Mouse (Mus musculus) stomach, postnatal 0 days (tissue): ENCODE results near the gene Chit1. TPM values are rescaled to one million over a fixed set of nuclear protein-coding genes. Genes with fewer than 3 reads are reported as not detected.
A peak's percentile ranks its signal among the peaks of the same experiment; 100 is the strongest.

Experiments
- ATAC-seq: fragments of 200-750 bp; cut with Nextera tagmentation; 2 replicates; pipeline ENCODE4 v1.8.0; 2017; ENCODE audit not compliant: low FRiP score, low TSS enrichment
- DNase-seq: peaks from one replicate; pipeline ENCODE4 v3.0.0-alpha.2; 2016; ENCODE audit warnings: low spot score
- H3K27ac ChIP-seq: fragments of 300-500 bp; sonication (generic); replicated peaks from 2 replicates; pipeline ENCODE4 v1.5.1; 2014; ENCODE audit warnings: mild to moderate bottlenecking, control low read depth
- H3K27me3 ChIP-seq: fragments of 300-500 bp; sonication (generic); 2 replicates; pipeline ENCODE4 v1.6.1; 2014; ENCODE audit warnings: low read length; ENCODE audit not compliant: control insufficient read depth, insufficient read depth
- H3K36me3 ChIP-seq: fragments of 300-500 bp; sonication (generic); 2 replicates; pipeline ENCODE4 v1.6.1; 2014; ENCODE audit warnings: low read length, mixed read lengths; ENCODE audit not compliant: control insufficient read depth, insufficient read depth
- H3K4me1 ChIP-seq: fragments of 300-500 bp; sonication (generic); replicated peaks from 2 replicates; pipeline ENCODE4 v1.6.1; 2014; ENCODE audit warnings: antibody characterized with exemption; ENCODE audit not compliant: control insufficient read depth, insufficient read depth
- H3K4me2 ChIP-seq: fragments of 300-500 bp; sonication (generic); replicated peaks from 2 replicates; pipeline ENCODE4 v1.6.1; 2014; ENCODE audit warnings: low read depth, mild to moderate bottlenecking, control low read depth, moderate library complexity
- H3K4me3 ChIP-seq: fragments of 300-500 bp; sonication (generic); 2 replicates; pipeline ENCODE4 v1.5.1; 2014; ENCODE audit warnings: low read depth, low read length, control low read depth
- H3K9ac ChIP-seq: fragments of 300-500 bp; sonication (generic); 2 replicates; pipeline ENCODE4 v1.6.1; 2014; ENCODE audit warnings: mild to moderate bottlenecking, low read length, control low read depth, mixed read lengths
- H3K9me3 ChIP-seq: fragments of 300-500 bp; sonication (generic); 2 replicates; pipeline ENCODE4 v1.6.1; 2016; ENCODE audit warnings: low read length; ENCODE audit not compliant: control insufficient read depth
- CTCF ChIP-seq: IDR thresholded peaks from 2 replicates; pipeline ENCODE4 v1.5.1; 2016; ENCODE audit warnings: antibody characterized with exemption, low read depth, mild to moderate bottlenecking, moderate library complexity
- EP300 ChIP-seq: optimal IDR thresholded peaks from 2 replicates; pipeline ENCODE3; 2016; ENCODE audit warnings: antibody characterized with exemption
- WGBS: fragments of 180-500 bp; shearing (Covaris S2); extraction: QIAGEN DNeasy Blood & Tissue Kit; methylation state at CpG from one replicate; pipeline ENCODE4 v1.1.7; 2014; 5-methylcytosine and 5-hydroxymethylcytosine counted together
- polyA plus RNA-seq: library from polyadenylated mRNA; unstranded; fragments of >200 nt; fragmentation: Nextera tagmentation; extraction: Ambion mirVana; gene quantifications from 2 replicates; pipeline ENCODE4 v1.2.1, GENCODE M21; 2015

Chit1 gene
- polyA plus RNA-seq, 1 experiment from 2014 or later = 38.5 TPM

- H3K27ac ChIP-seq = peak overlapping the region; percentile 98
- peaks cover 47% of the 10 kb centered on the region for H3K4me1 ChIP-seq
- no peaks in the 10 kb centered on the region for H3K27me3 ChIP-seq
- TF ChIP-seq EP300 (peak; percentile 59), CTCF (no peak; the same call in 1 of the 2 replicates)
- H3K9ac ChIP-seq = peak overlapping the region; percentile 64
- peak overlapping the region; percentile 29; the same call in 1 of the 2 replicates for H3K4me3 ChIP-seq
- DNase-seq (peak; percentile 87), ATAC-seq (peak; percentile 87)
- H3K36me3 ChIP-seq = no peaks in the 10 kb centered on the region
- WGBS = 2% methylated on average over 17 of the region's 17 CpGs
- no peaks in the 10 kb centered on the region for H3K9me3 ChIP-seq
- peak overlapping the region; percentile 59 for H3K4me2 ChIP-seq
Measured at GRCm38 (mm10) chr1:134098726-134099515, 12.1 kb upstream of the Chit1 start.

GRCm38 (mm10) chr1:134099516-134100235 lies 11.4 kb upstream of the Chit1 start:
- Histone ChIP-seq H3K36me3 (no peaks in the 10 kb centered on the region), H3K9me3 (no peaks in the 10 kb centered on the region), H3K27me3 (no peaks in the 10 kb centered on the region), H3K4me2 (peak overlapping the region; percentile 59), H3K4me1 (peaks cover 45% of the 10 kb centered on the region), H3K27ac (peak overlapping the region; percentile 98), H3K4me3 (peak overlapping the region; percentile 29; the same call in 1 of the 2 replicates), H3K9ac (peak overlapping the region; percentile 64)
- DNase-seq = no peak
- TF ChIP-seq CTCF (no peak), EP300 (no peak)
- WGBS = 14% methylated on average over 12 of the region's 12 CpGs
- no peak for ATAC-seq

- Histone ChIP-seq H3K4me2 (no peak overlapping the region), H3K4me3 (no peak overlapping the region), H3K9ac (no peak overlapping the region), H3K9me3 (no peaks in the 10 kb centered on the region), H3K36me3 (no peaks in the 10 kb centered on the region), H3K27me3 (no peaks in the 10 kb centered on the region), H3K4me1 (peaks cover 39% of the 10 kb centered on the region), H3K27ac (peak overlapping the region; percentile 98)
- no peak for DNase-seq
- no peak for ATAC-seq
- 77% methylated on average over 5 of the region's 5 CpGs for WGBS
- TF ChIP-seq CTCF (no peak), EP300 (no peak)
Measured at GRCm38 (mm10) chr1:134100401-134100800, 10.6 kb upstream of the Chit1 start.

GRCm38 (mm10) chr1:134100928-134101327 lies 10.1 kb upstream of the Chit1 start:
- H3K27me3 ChIP-seq = no peaks in the 10 kb centered on the region
- TF ChIP-seq CTCF (no peak), EP300 (no peak)
- no peaks in the 10 kb centered on the region for H3K36me3 ChIP-seq
- H3K4me3 ChIP-seq = no peak overlapping the region
- H3K4me1 ChIP-seq = peaks cover 33% of the 10 kb centered on the region
- WGBS = 59% methylated on average over 4 of the region's 4 CpGs
- H3K4me2 ChIP-seq = no peak overlapping the region; the same call in 1 of the 2 replicates
- no peak overlapping the region for H3K9ac ChIP-seq
- ATAC-seq (no peak), DNase-seq (no peak)
- H3K9me3 ChIP-seq = no peaks in the 10 kb centered on the region
- peak overlapping the region; percentile 98; the same call in 1 of the 2 replicates for H3K27ac ChIP-seq

GRCm38 (mm10) chr1:134101593-134101992 lies 9.4 kb upstream of the Chit1 start:
- TF ChIP-seq EP300 = no peak
- TF ChIP-seq CTCF = no peak
- Histone ChIP-seq H3K4me2 (no peak overlapping the region), H3K4me3 (no peak overlapping the region), H3K4me1 (peaks cover 29% of the 10 kb centered on the region), H3K27ac (no peak overlapping the region), H3K27me3 (no peaks in the 10 kb centered on the region), H3K36me3 (no peaks in the 10 kb centered on the region), H3K9me3 (no peaks in the 10 kb centered on the region), H3K9ac (no peak overlapping the region)
- ATAC-seq = no peak
- 75% methylated on average over 3 of the region's 3 CpGs for WGBS
- DNase-seq = no peak

- H3K27me3 ChIP-seq = no peaks in the 10 kb centered on the region
- no peaks in the 10 kb centered on the region for H3K9me3 ChIP-seq
- 48% methylated on average over 5 of the region's 5 CpGs for WGBS
- ATAC-seq (no peak), DNase-seq (no peak)
- no peak overlapping the region for H3K4me2 ChIP-seq
- TF ChIP-seq CTCF (no peak), EP300 (no peak)
- no peak overlapping the region for H3K9ac ChIP-seq
- H3K27ac ChIP-seq = peak overlapping the region; percentile 24; the same call in 1 of the 2 replicates
- H3K4me1 ChIP-seq = peaks cover 12% of the 10 kb centered on the region
- H3K4me3 ChIP-seq = no peak overlapping the region
- H3K36me3 ChIP-seq = no peaks in the 10 kb centered on the region
Measured at GRCm38 (mm10) chr1:134103861-134104260, 7.2 kb upstream of the Chit1 start.
